Mouse (Mus musculus) liver, embryonic 15.5 days (tissue): ENCODE results near the gene Sap25. TPM values are rescaled to one million over a fixed set of nuclear protein-coding genes. Genes with fewer than 3 reads are reported as not detected.

Experiments
- ATAC-seq: fragments of 200-750 bp; cut with Nextera tagmentation; 2 replicates; pipeline ENCODE4 v1.8.0; 2017; ENCODE audit warnings: moderate number of reproducible peaks, mild to moderate bottlenecking, moderate library complexity; ENCODE audit not compliant: insufficient read depth
- H3K27ac ChIP-seq: fragments of 300-500 bp; sonication (generic); replicated peaks from 2 replicates; pipeline ENCODE4 v1.5.1; 2015; ENCODE audit warnings: mild to moderate bottlenecking, inconsistent platforms
- H3K27me3 ChIP-seq: fragments of 300-500 bp; sonication (generic); 2 replicates; pipeline ENCODE4 v1.6.1; 2015; ENCODE audit warnings: mild to moderate bottlenecking, inconsistent platforms
- H3K36me3 ChIP-seq: fragments of 300-500 bp; sonication (generic); replicated peaks from 2 replicates; pipeline ENCODE4 v1.6.1; 2015; ENCODE audit warnings: moderate library complexity, mild to moderate bottlenecking, inconsistent platforms
- H3K4me1 ChIP-seq: fragments of 300-500 bp; sonication (generic); replicated peaks from 2 replicates; pipeline ENCODE4 v1.6.1; 2015; ENCODE audit warnings: inconsistent platforms
- H3K4me2 ChIP-seq: fragments of 300-500 bp; sonication (generic); 2 replicates; pipeline ENCODE4 v1.6.1; 2015; ENCODE audit warnings: moderate library complexity, mild to moderate bottlenecking, inconsistent platforms
- H3K4me3 ChIP-seq: fragments of 300-500 bp; sonication (generic); replicated peaks from 2 replicates; pipeline ENCODE4 v1.5.1; 2015; ENCODE audit warnings: mild to moderate bottlenecking, inconsistent platforms
- H3K9ac ChIP-seq: fragments of 300-500 bp; sonication (generic); 2 replicates; pipeline ENCODE4 v1.6.1; 2015; ENCODE audit warnings: moderate library complexity, mild to moderate bottlenecking, inconsistent platforms
- H3K9me3 ChIP-seq: fragments of 300-500 bp; sonication (generic); replicated peaks from 2 replicates; pipeline ENCODE4 v1.6.1; 2016; ENCODE audit warnings: inconsistent platforms
- WGBS: fragments of 180-500 bp; shearing (Covaris S2); methylation state at CpG from one replicate; pipeline ENCODE4 v1.1.7; 2015; ENCODE audit warnings: mixed read lengths; ENCODE audit not compliant: insufficient replicate concordance; 5-methylcytosine and 5-hydroxymethylcytosine counted together
- polyA plus RNA-seq: library from polyadenylated mRNA; unstranded; fragments of >200 nt; fragmentation: Nextera tagmentation; extraction: Ambion mirVana; gene quantifications from 2 replicates; pipeline ENCODE4 v1.2.1, GENCODE M21; 2015

The Sap25 gene
- 3.6 and 4.6 TPM in 2 replicates for polyA plus RNA-seq

DNA sequence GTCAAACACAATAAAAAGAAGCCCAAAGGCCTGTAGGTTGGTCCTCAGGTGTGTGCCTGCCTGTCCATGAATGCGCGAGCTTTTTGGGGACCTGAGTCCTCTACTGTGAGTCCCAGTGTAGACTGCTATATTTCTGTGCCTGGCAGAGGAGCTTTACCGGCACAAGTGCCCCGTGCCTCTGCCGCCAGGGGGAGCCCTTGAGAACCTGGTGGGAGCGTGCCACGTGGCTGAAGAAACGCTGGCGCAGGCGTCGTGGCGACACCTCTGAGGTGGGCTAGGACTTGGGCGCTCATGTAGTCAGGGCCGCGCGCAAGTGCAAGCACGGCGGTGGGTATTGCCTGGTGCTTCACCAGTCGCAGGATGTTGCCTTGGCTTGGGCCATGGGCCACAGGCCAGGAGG, at the start of gene Sap25:
Gene Sap25, plus strand, starts transcription at position 281 of the 400 bp plus-strand sequence.
- peaks cover 29% of the 10 kb centered on the region for H3K27me3 ChIP-seq
- no peaks in the 10 kb centered on the region for H3K9me3 ChIP-seq
- peaks cover 45% of the 10 kb centered on the region for H3K4me1 ChIP-seq
- no peak within 1 kb of the TSS for H3K27ac ChIP-seq
- H3K4me3 ChIP-seq, result no peak within 1 kb of the TSS
- ATAC-seq, result no peak; the same call in 1 of the 2 replicates
- 77% methylated on average over 19 of the region's 19 CpGs for WGBS
- no peak within 1 kb of the TSS for H3K9ac ChIP-seq
- H3K4me2 ChIP-seq, result no peak within 1 kb of the TSS
- H3K36me3 ChIP-seq, result peaks cover 67% of the 10 kb centered on the region

DNA sequence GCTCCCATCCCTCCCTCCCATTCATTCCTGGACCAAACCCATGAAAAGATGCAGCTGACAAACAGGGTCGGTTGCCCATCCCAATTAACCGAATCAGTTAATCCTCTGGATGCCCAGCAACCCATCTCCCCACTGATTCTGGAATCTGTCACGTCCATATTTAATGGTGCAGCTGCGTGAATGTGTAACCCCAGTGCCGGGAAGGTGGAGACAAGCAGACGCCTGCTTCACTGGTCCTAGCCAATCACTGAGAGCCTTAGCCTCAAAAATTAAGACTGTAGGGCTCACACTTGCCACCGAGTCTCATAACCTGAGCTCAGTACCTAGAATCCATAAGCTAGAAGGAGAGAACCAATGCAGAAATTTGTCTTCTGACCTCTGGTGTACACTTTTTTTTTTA, 45.2 kb upstream of the Sap25 start:
- Histone ChIP-seq H3K4me2 (no peak overlapping the region), H3K9ac (no peak overlapping the region), H3K36me3 (peaks cover 5% of the 10 kb centered on the region; the same call in 1 of the 2 replicates), H3K4me3 (no peak overlapping the region), H3K9me3 (no peaks in the 10 kb centered on the region), H3K27ac (0 out of 2 replicates have a peak overlapping the region, but pooled peaks have one; percentile 29), H3K27me3 (no peaks in the 10 kb centered on the region), H3K4me1 (peaks cover 43% of the 10 kb centered on the region)
- ATAC-seq, result no peak
- 83% methylated on average over 7 of the region's 7 CpGs for WGBS

DNA sequence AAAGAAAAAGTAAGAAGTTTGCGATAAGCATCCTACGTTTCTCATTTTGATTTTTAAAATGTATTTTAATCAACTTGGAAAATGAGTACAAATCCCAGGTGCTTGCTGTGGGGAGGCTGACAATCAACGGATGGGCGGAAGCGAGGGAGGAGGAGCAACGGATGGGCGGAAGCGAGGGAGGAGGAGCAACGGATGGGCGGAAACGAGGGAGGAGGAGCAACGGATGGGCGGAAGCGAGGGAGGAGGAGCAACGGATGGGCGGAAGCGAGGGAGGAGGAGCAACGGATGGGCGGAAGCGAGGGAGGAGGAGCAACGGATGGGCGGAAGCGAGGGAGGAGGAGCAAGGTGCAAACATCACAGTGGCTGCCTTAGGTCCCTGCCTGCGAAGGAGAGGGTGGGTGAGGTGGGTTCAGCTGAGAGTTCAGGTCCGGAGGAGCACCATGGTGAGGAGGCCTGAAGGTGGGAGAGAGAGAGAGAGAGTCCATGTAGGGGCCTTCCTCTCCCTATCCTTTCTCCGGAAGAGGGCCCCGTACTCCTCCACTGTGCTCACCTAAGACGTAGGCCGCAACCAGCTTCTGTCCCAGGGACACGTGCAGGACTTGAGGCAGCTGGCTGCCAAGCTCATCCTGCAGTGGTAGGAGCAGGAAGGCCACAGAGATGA, 44.4 kb upstream of the Sap25 start:
- Histone ChIP-seq H3K36me3 (peaks cover 5% of the 10 kb centered on the region; the same call in 1 of the 2 replicates), H3K9ac (no peak overlapping the region), H3K4me3 (peak overlapping the region; percentile 29), H3K27ac (peak overlapping the region; percentile 65), H3K9me3 (no peaks in the 10 kb centered on the region), H3K27me3 (no peaks in the 10 kb centered on the region), H3K4me1 (peaks cover 43% of the 10 kb centered on the region), H3K4me2 (peak overlapping the region; percentile 56)
- 26% methylated on average over 30 of the region's 30 CpGs for WGBS
- no peak for ATAC-seq

DNA sequence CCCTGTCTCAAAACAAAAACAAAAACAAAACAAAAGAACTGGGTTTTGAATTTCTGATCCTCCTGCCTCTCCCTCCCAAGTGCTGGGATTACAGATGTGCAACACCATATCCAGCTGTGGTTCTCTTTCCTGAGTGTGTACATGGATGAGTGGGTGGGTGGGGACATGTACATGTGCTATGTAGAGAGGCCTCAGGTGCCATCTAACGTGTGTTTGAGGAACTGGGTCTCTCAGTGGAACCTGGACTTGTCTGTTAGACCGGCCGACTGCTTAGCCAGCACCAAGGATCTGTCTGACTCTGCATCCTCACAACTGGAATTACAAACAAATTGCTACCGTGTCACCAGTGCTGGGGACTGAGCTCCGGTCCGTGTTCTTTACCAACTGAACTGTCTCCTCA, 43.5 kb upstream of the Sap25 start:
- Histone ChIP-seq H3K9ac (no peak overlapping the region), H3K9me3 (no peaks in the 10 kb centered on the region), H3K27ac (peak overlapping the region; percentile 65), H3K4me3 (no peak overlapping the region), H3K4me1 (peaks cover 49% of the 10 kb centered on the region), H3K36me3 (peaks cover 5% of the 10 kb centered on the region; the same call in 1 of the 2 replicates), H3K4me2 (no peak overlapping the region), H3K27me3 (no peaks in the 10 kb centered on the region)
- no peak for ATAC-seq
- WGBS, result 69% methylated on average over 6 of the region's 6 CpGs

DNA sequence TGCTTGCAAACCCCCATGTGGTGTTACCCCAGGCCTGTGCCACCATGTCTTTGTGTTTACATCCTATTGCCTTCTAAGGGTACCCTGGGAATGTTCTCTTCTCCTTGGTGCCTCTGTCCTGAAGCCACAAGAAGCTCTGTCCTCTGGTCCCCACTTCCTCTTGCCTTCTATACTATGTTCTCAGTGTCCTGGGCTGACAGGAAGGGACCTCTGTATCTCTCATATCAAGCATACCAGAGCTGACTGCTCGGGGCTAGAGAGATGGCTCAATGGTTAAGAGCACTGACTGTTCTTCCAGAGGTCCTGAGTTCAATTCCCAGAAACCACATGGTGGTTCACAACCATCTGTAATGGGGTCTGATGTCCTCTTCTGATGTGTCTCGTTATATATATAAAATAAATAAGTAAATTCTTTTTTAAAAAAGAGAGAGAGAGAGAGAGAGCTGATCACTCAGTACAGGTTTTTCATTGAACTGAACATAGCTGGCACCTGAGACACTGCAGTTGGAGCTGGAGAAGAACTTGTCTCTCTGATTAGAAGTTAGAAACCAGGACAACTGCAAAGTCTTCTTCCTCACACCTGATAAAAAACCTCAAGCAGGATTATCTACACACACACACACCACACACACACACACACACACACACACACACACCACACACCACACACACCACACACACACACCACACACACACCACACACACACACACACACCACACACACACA, 42.9 kb upstream of the Sap25 start:
- Histone ChIP-seq H3K9me3 (no peaks in the 10 kb centered on the region), H3K36me3 (peaks cover 5% of the 10 kb centered on the region; the same call in 1 of the 2 replicates), H3K27me3 (no peaks in the 10 kb centered on the region), H3K4me2 (no peak overlapping the region), H3K27ac (peak overlapping the region; percentile 65), H3K4me1 (peaks cover 55% of the 10 kb centered on the region), H3K4me3 (no peak overlapping the region), H3K9ac (no peak overlapping the region)
- ATAC-seq, result no peak
- 30% methylated on average over 2 of the region's 2 CpGs for WGBS

DNA sequence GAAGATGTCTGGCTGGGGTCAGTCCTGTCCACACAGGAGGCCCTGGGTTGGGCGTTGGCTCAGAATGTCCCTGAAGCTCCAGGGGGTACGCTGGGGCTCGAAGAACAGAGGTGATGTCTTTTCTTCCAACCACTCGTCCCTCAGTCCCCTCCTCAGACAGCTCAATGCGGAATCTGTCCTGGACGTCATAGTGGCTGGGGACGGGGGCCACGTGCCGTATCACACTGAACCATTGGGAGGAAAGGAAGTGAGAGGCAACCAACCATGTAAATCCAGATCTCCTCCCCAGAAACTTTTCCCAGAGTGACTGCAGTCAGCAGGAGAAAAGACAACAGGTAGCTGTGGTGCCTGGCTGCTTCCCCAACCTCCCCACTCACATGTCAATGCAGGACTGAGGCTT, 41.5 kb upstream of the Sap25 start:
- Histone ChIP-seq H3K4me3 (peak overlapping the region; percentile 65), H3K27ac (peak overlapping the region; percentile 89), H3K27me3 (no peaks in the 10 kb centered on the region), H3K4me1 (peaks cover 67% of the 10 kb centered on the region), H3K4me2 (peak overlapping the region; percentile 97), H3K36me3 (peaks cover 5% of the 10 kb centered on the region; the same call in 1 of the 2 replicates), H3K9ac (peak overlapping the region; percentile 84), H3K9me3 (no peaks in the 10 kb centered on the region)
- WGBS, result 26% methylated on average over 9 of the region's 9 CpGs
- ATAC-seq, result no peak

DNA sequence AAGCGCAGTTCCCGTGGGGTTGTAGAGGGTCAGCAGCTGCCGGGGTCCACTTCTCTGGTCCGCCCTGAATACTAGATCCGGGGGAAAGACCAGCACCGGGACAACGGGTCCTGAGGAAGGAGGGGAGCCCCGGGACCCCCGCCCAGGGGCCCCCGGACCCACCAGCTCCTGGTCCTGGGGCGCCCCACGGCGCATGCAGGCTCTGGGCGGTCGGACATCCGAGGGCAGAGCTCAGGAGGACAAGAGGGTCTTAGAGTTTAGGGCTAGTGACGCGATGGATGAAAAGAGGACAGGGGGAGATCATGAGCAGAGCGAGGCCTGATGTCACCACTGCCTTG, 40.9 kb upstream of the Sap25 start:
- 1% methylated on average over 19 of the region's 19 CpGs for WGBS
- Histone ChIP-seq H3K4me3 (peak overlapping the region; percentile 65), H3K9me3 (no peaks in the 10 kb centered on the region), H3K9ac (peak overlapping the region; percentile 84), H3K27me3 (no peaks in the 10 kb centered on the region), H3K4me1 (peaks cover 74% of the 10 kb centered on the region), H3K27ac (peak overlapping the region; percentile 89), H3K4me2 (peak overlapping the region; percentile 97), H3K36me3 (peaks cover 5% of the 10 kb centered on the region; the same call in 1 of the 2 replicates)
- peak; percentile 35 for ATAC-seq

DNA sequence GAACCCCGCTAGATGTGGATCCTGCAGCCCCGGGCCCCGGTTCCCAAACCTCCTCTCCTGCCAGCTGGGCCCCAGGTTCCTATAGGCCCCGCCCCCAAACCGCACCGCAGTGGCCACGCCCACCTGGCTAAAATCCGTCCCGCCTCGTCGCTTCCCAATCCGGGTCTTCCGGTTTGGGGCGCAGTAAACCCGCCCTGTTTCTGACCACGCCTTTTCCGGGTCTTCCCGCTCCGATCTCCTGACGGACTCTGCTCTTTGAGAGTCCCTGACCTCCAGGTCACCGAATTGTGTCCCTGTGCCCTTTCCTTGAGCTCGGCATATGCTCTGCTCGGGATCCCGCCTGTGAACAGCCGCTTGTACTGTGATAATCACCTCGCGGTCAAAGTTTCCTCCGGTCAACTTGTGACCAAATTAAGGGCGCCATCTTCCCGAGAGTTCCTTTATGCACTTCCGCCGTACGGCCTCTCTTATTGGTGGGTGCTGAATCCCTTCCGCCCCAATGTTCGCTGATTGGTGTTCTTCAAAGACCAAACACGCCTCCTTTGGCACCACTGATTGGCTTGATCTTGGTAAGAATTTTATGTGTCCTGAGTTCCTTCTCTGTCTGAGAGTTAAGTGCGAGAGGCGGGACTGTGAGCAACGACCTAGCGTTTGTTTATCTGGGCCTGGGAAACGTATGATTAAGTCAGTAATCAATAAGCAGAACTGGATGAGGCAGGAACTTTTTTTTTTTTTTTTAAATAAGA, 40.3 kb upstream of the Sap25 start, which contains the start of gene Mospd3:
Gene Mospd3, minus strand, starts transcription at position 440 of the 746 bp plus-strand sequence.
- peak; percentile 95 for ATAC-seq
- peaks cover 78% of the 10 kb centered on the region for H3K4me1 ChIP-seq

DNA sequence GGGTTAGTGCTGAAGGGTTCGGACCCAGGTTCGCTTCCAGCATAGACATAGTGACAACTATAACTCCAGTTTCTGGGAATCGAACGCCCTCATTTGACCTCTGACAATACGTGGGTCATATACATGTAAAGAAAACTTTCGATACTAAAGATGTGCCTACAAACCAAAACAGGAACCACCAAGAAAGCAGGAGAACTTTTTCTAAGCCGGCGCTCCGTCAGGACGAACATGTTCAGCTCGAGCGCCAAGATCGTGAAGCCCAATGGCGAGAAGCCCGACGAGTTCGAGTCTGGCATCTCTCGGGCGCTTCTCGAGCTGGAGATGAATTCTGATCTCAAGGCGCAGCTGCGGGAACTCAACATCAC, 39.8 kb upstream of the Sap25 start:
- ATAC-seq, result no peak
- under 1% methylated on average over 22 of the region's 22 CpGs for WGBS
- peaks cover 77% of the 10 kb centered on the region for H3K4me1 ChIP-seq

More for the DNA sequence above, 40.3 kb upstream of the Sap25 start, which contains the start of gene Mospd3:
- Histone ChIP-seq H3K9me3 (no peaks in the 10 kb centered on the region), H3K9ac (peak within 1 kb of the TSS; percentile 84), H3K4me3 (peak within 1 kb of the TSS; percentile 65), H3K4me2 (peak within 1 kb of the TSS; percentile 97), H3K27me3 (no peaks in the 10 kb centered on the region), H3K27ac (peak within 1 kb of the TSS; percentile 89), H3K36me3 (peaks cover 5% of the 10 kb centered on the region; the same call in 1 of the 2 replicates)
- WGBS, result under 1% methylated on average over 41 of the region's 41 CpGs

DNA sequence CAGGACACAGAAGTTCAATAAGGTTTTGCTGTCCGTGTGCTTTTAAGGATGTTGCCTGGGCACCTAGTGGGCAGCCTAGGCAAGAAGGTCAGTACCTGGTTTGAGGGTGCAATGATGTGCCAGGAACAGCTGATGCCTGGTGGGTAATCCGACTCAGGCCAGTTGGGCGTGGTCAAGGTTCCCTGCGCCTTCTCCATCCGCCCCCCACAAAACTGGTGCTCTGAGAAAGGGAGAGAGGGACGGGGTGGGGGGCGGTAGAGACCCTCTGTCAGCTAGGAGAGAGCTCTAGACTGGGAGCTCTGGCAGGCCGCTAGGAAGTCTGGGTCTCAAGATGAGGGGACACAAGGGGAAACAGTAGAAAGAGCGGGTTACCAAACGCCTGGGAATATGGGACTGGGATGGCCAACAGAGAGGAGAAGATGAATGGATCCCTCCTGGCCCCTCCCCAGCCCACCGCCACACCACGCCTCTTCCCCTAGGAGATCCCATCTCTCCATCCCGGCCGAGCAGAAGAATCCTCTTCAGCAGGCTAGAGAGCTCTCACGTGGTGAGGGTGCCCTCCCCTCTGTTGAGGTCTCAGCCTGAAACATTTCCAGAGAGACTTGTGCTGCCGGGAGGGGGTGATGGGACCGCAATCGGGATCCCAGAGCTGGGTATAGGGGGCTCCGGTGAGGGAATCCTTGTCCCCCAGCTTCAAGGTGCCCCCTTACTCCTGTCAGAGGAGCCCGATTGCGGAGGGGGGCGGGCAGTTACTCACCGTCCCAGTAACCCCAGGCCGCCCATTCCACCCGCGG, 33.1 kb upstream of the Sap25 start:
- H3K36me3 ChIP-seq, result no peaks in the 10 kb centered on the region
- WGBS, result 43% methylated on average over 26 of the region's 26 CpGs
- peaks cover 43% of the 10 kb centered on the region for H3K4me1 ChIP-seq
- no peak overlapping the region for H3K9ac ChIP-seq
- H3K27me3 ChIP-seq, result peaks cover 15% of the 10 kb centered on the region; the same call in 1 of the 2 replicates
- ATAC-seq, result no peak
- no peaks in the 10 kb centered on the region for H3K9me3 ChIP-seq
- no peak overlapping the region for H3K27ac ChIP-seq
- H3K4me3 ChIP-seq, result no peak overlapping the region
- no peak overlapping the region for H3K4me2 ChIP-seq

More for the DNA sequence above, 39.8 kb upstream of the Sap25 start:
- H3K9me3 ChIP-seq, result no peaks in the 10 kb centered on the region
- H3K27ac ChIP-seq, result peak overlapping the region; percentile 89
- peaks cover 5% of the 10 kb centered on the region; the same call in 1 of the 2 replicates for H3K36me3 ChIP-seq
- H3K9ac ChIP-seq, result peak overlapping the region; percentile 69
- peak overlapping the region; percentile 65 for H3K4me3 ChIP-seq
- H3K27me3 ChIP-seq, result no peaks in the 10 kb centered on the region
- H3K4me2 ChIP-seq, result peak overlapping the region; percentile 97
